Mouse (Mus musculus): ENCODE data around the gene Mrps7. TPM values are rescaled to one million over a fixed set of nuclear protein-coding genes. Genes with fewer than 3 reads are reported as not detected.

Mrps7 gene
- polyA plus RNA-seq, 1 experiment from 2014 or later = 103 TPM

- ATAC-seq = no peak
- H3K9me3 ChIP-seq (ENCODE audit: control insufficient read depth, low read length) = no peaks in the 10 kb centered on the region
- WGBS = 80% methylated on average over 7 of the region's 7 CpGs
- H3K4me1 ChIP-seq (ENCODE audit: control insufficient read depth, insufficient read depth, low read length) = no peaks in the 10 kb centered on the region
- no peak overlapping the region for H3K9ac ChIP-seq (ENCODE audit: low read depth, low read length)
- no peak overlapping the region for H3K4me2 ChIP-seq (ENCODE audit: low read depth, low read length)
- peaks cover 44% of the 10 kb centered on the region for H3K36me3 ChIP-seq (ENCODE audit: control insufficient read depth, insufficient read depth, low read length)
- H3K27ac ChIP-seq (ENCODE audit: low read length) = no peak overlapping the region
- no peaks in the 10 kb centered on the region for H3K27me3 ChIP-seq (replicated peaks; ENCODE audit: control insufficient read depth, insufficient read depth, low read length)
- no peak overlapping the region for H3K4me3 ChIP-seq (ENCODE audit: low read length)
Observed at GRCm38 (mm10) chr11:115585573-115586100, 18.1 kb upstream of the Mrps7 start.

- H3K9me3 ChIP-seq (ENCODE audit: control insufficient read depth, low read length) = no peaks in the 10 kb centered on the region
- no peak overlapping the region for H3K27ac ChIP-seq (ENCODE audit: low read length)
- no peak overlapping the region for H3K9ac ChIP-seq (ENCODE audit: low read depth, low read length)
- no peaks in the 10 kb centered on the region for H3K27me3 ChIP-seq (replicated peaks; ENCODE audit: control insufficient read depth, insufficient read depth, low read length)
- no peaks in the 10 kb centered on the region for H3K4me1 ChIP-seq (ENCODE audit: control insufficient read depth, insufficient read depth, low read length)
- H3K4me2 ChIP-seq (ENCODE audit: low read depth, low read length) = no peak overlapping the region
- ATAC-seq = no peak
- H3K4me3 ChIP-seq (ENCODE audit: low read length) = no peak overlapping the region
- 90% methylated on average over 9 of the region's 9 CpGs for WGBS
- H3K36me3 ChIP-seq (ENCODE audit: control insufficient read depth, insufficient read depth, low read length) = peaks cover 44% of the 10 kb centered on the region
Observed at GRCm38 (mm10) chr11:115586403-115586802, 17.3 kb upstream of the Mrps7 start.

GRCm38 (mm10) chr11:115587984-115588383 is 15.7 kb upstream of the Mrps7 start:
- H3K27me3 ChIP-seq (replicated peaks; ENCODE audit: control insufficient read depth, insufficient read depth, low read length) = no peaks in the 10 kb centered on the region
- no peak overlapping the region for H3K9ac ChIP-seq (ENCODE audit: low read depth, low read length)
- no peak for ATAC-seq
- no peaks in the 10 kb centered on the region for H3K9me3 ChIP-seq (ENCODE audit: control insufficient read depth, low read length)
- no peak overlapping the region for H3K4me2 ChIP-seq (ENCODE audit: low read depth, low read length)
- H3K4me3 ChIP-seq (ENCODE audit: low read length) = no peak overlapping the region
- 85% methylated on average over 9 of the region's 9 CpGs for WGBS
- no peak overlapping the region for H3K27ac ChIP-seq (ENCODE audit: low read length)
- no peaks in the 10 kb centered on the region for H3K4me1 ChIP-seq (ENCODE audit: control insufficient read depth, insufficient read depth, low read length)
- H3K36me3 ChIP-seq (ENCODE audit: control insufficient read depth, insufficient read depth, low read length) = peaks cover 50% of the 10 kb centered on the region

GRCm38 (mm10) chr11:115590526-115591075 is 13.1 kb upstream of the Mrps7 start:
- no peak for ATAC-seq
- 83% methylated on average over 2 of the region's 2 CpGs for WGBS

GRCm38 (mm10) chr11:115595209-115595608 is 8.5 kb upstream of the Mrps7 start:
- ATAC-seq = no peak

More at GRCm38 (mm10) chr11:115590526-115591075, 13.1 kb upstream of the Mrps7 start:
- no peak overlapping the region for H3K27ac ChIP-seq (ENCODE audit: low read length)
- no peak overlapping the region for H3K4me2 ChIP-seq (ENCODE audit: low read depth, low read length)
- no peak overlapping the region for H3K9ac ChIP-seq (ENCODE audit: low read depth, low read length)
- H3K36me3 ChIP-seq (ENCODE audit: control insufficient read depth, insufficient read depth, low read length) = peaks cover 45% of the 10 kb centered on the region
- no peaks in the 10 kb centered on the region for H3K9me3 ChIP-seq (ENCODE audit: control insufficient read depth, low read length)
- no peak overlapping the region for H3K4me3 ChIP-seq (ENCODE audit: low read length)
- H3K27me3 ChIP-seq (replicated peaks; ENCODE audit: control insufficient read depth, insufficient read depth, low read length) = no peaks in the 10 kb centered on the region
- no peaks in the 10 kb centered on the region for H3K4me1 ChIP-seq (ENCODE audit: control insufficient read depth, insufficient read depth, low read length)

GRCm38 (mm10) chr11:115598309-115598708 is 5.4 kb upstream of the Mrps7 start:
- H3K27ac ChIP-seq (ENCODE audit: low read length) = no peak overlapping the region
- ATAC-seq = no peak
- no peaks in the 10 kb centered on the region for H3K27me3 ChIP-seq (replicated peaks; ENCODE audit: control insufficient read depth, insufficient read depth, low read length)
- H3K9me3 ChIP-seq (ENCODE audit: control insufficient read depth, low read length) = no peaks in the 10 kb centered on the region
- H3K4me3 ChIP-seq (ENCODE audit: low read length) = no peak overlapping the region
- no peak overlapping the region for H3K4me2 ChIP-seq (ENCODE audit: low read depth, low read length)
- no peak overlapping the region for H3K9ac ChIP-seq (ENCODE audit: low read depth, low read length)
- whole genome bisulfite sequencing = 94% methylated on average over 4 of the region's 4 CpGs
- peaks cover 8% of the 10 kb centered on the region for H3K36me3 ChIP-seq (ENCODE audit: control insufficient read depth, insufficient read depth, low read length)
- peaks cover 10% of the 10 kb centered on the region for H3K4me1 ChIP-seq (ENCODE audit: control insufficient read depth, insufficient read depth, low read length)

More at GRCm38 (mm10) chr11:115595209-115595608, 8.5 kb upstream of the Mrps7 start:
- Histone ChIP-seq H3K36me3 (ENCODE audit: control insufficient read depth, insufficient read depth, low read length) (peaks cover 21% of the 10 kb centered on the region), H3K9ac (ENCODE audit: low read depth, low read length) (no peak overlapping the region), H3K4me1 (ENCODE audit: control insufficient read depth, insufficient read depth, low read length) (no peaks in the 10 kb centered on the region), H3K4me3 (ENCODE audit: low read length) (no peak overlapping the region), H3K27ac (ENCODE audit: low read length) (no peak overlapping the region), H3K27me3 (replicated peaks; ENCODE audit: control insufficient read depth, insufficient read depth, low read length) (no peaks in the 10 kb centered on the region), H3K9me3 (ENCODE audit: control insufficient read depth, low read length) (no peaks in the 10 kb centered on the region), H3K4me2 (ENCODE audit: low read depth, low read length) (no peak overlapping the region)
- WGBS = 96% methylated on average over 3 of the region's 3 CpGs

GRCm38 (mm10) chr11:115599722-115600121 is 4.0 kb upstream of the Mrps7 start:
- no peak overlapping the region for H3K9ac ChIP-seq (ENCODE audit: low read depth, low read length)
- H3K27ac ChIP-seq (ENCODE audit: low read length) = no peak overlapping the region
- H3K27me3 ChIP-seq (replicated peaks; ENCODE audit: control insufficient read depth, insufficient read depth, low read length) = no peaks in the 10 kb centered on the region
- H3K4me3 ChIP-seq (ENCODE audit: low read length) = no peak overlapping the region
- H3K4me1 ChIP-seq (ENCODE audit: control insufficient read depth, insufficient read depth, low read length) = peaks cover 12% of the 10 kb centered on the region
- H3K36me3 ChIP-seq (ENCODE audit: control insufficient read depth, insufficient read depth, low read length) = peaks cover under 1% of the 10 kb centered on the region
- ATAC-seq = no peak
- H3K9me3 ChIP-seq (ENCODE audit: control insufficient read depth, low read length) = no peaks in the 10 kb centered on the region
- 91% methylated on average over 7 of the region's 7 CpGs for WGBS
- no peak overlapping the region for H3K4me2 ChIP-seq (ENCODE audit: low read depth, low read length)

GRCm38 (mm10) chr11:115600743-115601142 is 3.0 kb upstream of the Mrps7 start:
- peaks cover 2% of the 10 kb centered on the region for H3K36me3 ChIP-seq (ENCODE audit: control insufficient read depth, insufficient read depth, low read length)
- no peaks in the 10 kb centered on the region for H3K27me3 ChIP-seq (replicated peaks; ENCODE audit: control insufficient read depth, insufficient read depth, low read length)
- ATAC-seq = no peak
- H3K4me2 ChIP-seq (ENCODE audit: low read depth, low read length) = no peak overlapping the region
- peaks cover 18% of the 10 kb centered on the region for H3K4me1 ChIP-seq (ENCODE audit: control insufficient read depth, insufficient read depth, low read length)
- no peak overlapping the region for H3K27ac ChIP-seq (ENCODE audit: low read length)
- H3K4me3 ChIP-seq (ENCODE audit: low read length) = no peak overlapping the region
- no peaks in the 10 kb centered on the region for H3K9me3 ChIP-seq (ENCODE audit: control insufficient read depth, low read length)
- H3K9ac ChIP-seq (ENCODE audit: low read depth, low read length) = no peak overlapping the region
- 94% methylated on average over 15 of the region's 15 CpGs for WGBS

GRCm38 (mm10) chr11:115601174-115601573 is 2.6 kb upstream of the Mrps7 start:
- Histone ChIP-seq H3K27ac (ENCODE audit: low read length) (no peak overlapping the region), H3K9me3 (ENCODE audit: control insufficient read depth, low read length) (no peaks in the 10 kb centered on the region), H3K9ac (ENCODE audit: low read depth, low read length) (no peak overlapping the region), H3K4me1 (ENCODE audit: control insufficient read depth, insufficient read depth, low read length) (peaks cover 18% of the 10 kb centered on the region), H3K4me2 (ENCODE audit: low read depth, low read length) (no peak overlapping the region), H3K36me3 (ENCODE audit: control insufficient read depth, insufficient read depth, low read length) (peaks cover 4% of the 10 kb centered on the region), H3K4me3 (ENCODE audit: low read length) (no peak overlapping the region), H3K27me3 (replicated peaks; ENCODE audit: control insufficient read depth, insufficient read depth, low read length) (no peaks in the 10 kb centered on the region)
- 87% methylated on average over 4 of the region's 4 CpGs for WGBS
- ATAC-seq = no peak

- H3K9ac ChIP-seq (ENCODE audit: low read depth, low read length) = peak overlapping the region; percentile 99
- H3K27ac ChIP-seq (ENCODE audit: low read length) = peak overlapping the region; percentile 93
- ATAC-seq = no peak
- H3K4me3 ChIP-seq (ENCODE audit: low read length) = peak overlapping the region; percentile 97
- peaks cover 18% of the 10 kb centered on the region for H3K4me1 ChIP-seq (ENCODE audit: control insufficient read depth, insufficient read depth, low read length)
- H3K9me3 ChIP-seq (ENCODE audit: control insufficient read depth, low read length) = no peaks in the 10 kb centered on the region
- H3K27me3 ChIP-seq (replicated peaks; ENCODE audit: control insufficient read depth, insufficient read depth, low read length) = no peaks in the 10 kb centered on the region
- peaks cover 14% of the 10 kb centered on the region for H3K36me3 ChIP-seq (ENCODE audit: control insufficient read depth, insufficient read depth, low read length)
- H3K4me2 ChIP-seq (ENCODE audit: low read depth, low read length) = peak overlapping the region; percentile 70
- WGBS = 4% methylated on average over 15 of the region's 15 CpGs
Observed at GRCm38 (mm10) chr11:115603128-115603475, 623 bp upstream of the Mrps7 start.

Data from intestine, embryonic 16.5 days (tissue).